8 mouse cellular contexts compared by ENCODE assay signal in genomic region chr1:60428932-60429331, GRCm38 (mm10). TPM values are rescaled to one million over a fixed set of nuclear protein-coding genes. Genes with fewer than 3 reads are reported as not detected.
DNase-seq lines count a peak whose midpoint lies in the region; ATAC-seq and TF ChIP-seq lines count a peak whose summit lies in the region.
"Had no signal": no experiment of that assay in that cellular context is flagged by ENCODE, and none has a peak within 500 bp of the region (broad histone marks: within the 10 kb centered on the region; RNA-seq: fewer than 3 reads in every experiment).

No protein-coding gene starts in this region.

- TF ChIP-seq EP300 in lung, postnatal 0 days (IDR thresholded peaks at IDR 0.05) = no peak

- H3K27me3 ChIP-seq in kidney, embryonic 16.5 days (ENCODE audit: insufficient read depth, low read length) = no peaks in the 10 kb centered on the region
- H3K27me3 ChIP-seq in G1E (ENCODE audit: insufficient read depth, low read length) = no peaks in the 10 kb centered on the region
- H3K27me3 ChIP-seq in lung, postnatal 0 days (replicated peaks; ENCODE audit: insufficient read depth, low read length) = no peaks in the 10 kb centered on the region
- H3K27me3 ChIP-seq in forebrain, embryonic 10.5 days (ENCODE audit: poor library complexity, severe bottlenecking) = no peaks in the 10 kb centered on the region

- no peak overlapping the region for H3K9ac ChIP-seq in kidney, embryonic 16.5 days (replicated peaks; ENCODE audit: low read length)
- no peak overlapping the region for H3K9ac ChIP-seq in lung, postnatal 0 days (replicated peaks; ENCODE audit: low read depth)

- no peak overlapping the region for H3K4me3 ChIP-seq in kidney, embryonic 16.5 days (ENCODE audit: low read length)
- no peak overlapping the region for H3K4me3 ChIP-seq in G1E (ENCODE audit: low read depth, low read length)
- no peak overlapping the region for H3K4me3 ChIP-seq in lung, postnatal 0 days (ENCODE audit: low read depth, low read length)
- no peak overlapping the region for H3K4me3 ChIP-seq in forebrain, embryonic 10.5 days

- peak; percentile 36 for DNase-seq in kidney, adult 9 months
- DNase-seq in G1E (ENCODE audit: low spot score) = peak; percentile 17
- peak; percentile 32 for DNase-seq in cerebellum, adult 8-10 months
- DNase-seq in lung, postnatal 0 days (ENCODE audit: low spot score) = peak; percentile 60
- peak; percentile 33 to 43 for DNase-seq in thymus, postnatal 36 days
- DNase-seq in forebrain, embryonic 10.5 days (ENCODE audit: extremely low spot score, low spot score) = no peak

- TF ChIP-seq CTCF in G1E (IDR thresholded peaks at IDR 0.05; ENCODE audit: low read depth, low read length) = peak; percentile 60; the same call in 1 of the 2 replicates
- TF ChIP-seq CTCF in lung, postnatal 0 days (IDR thresholded peaks at IDR 0.05) = peak; percentile 87

- WGBS in kidney, embryonic 16.5 days = 77% methylated on average over 2 of the region's 2 CpGs
- WGBS in lung, postnatal 0 days = 78% methylated on average over 2 of the region's 2 CpGs
- WGBS in forebrain, embryonic 10.5 days = 70% methylated on average over 2 of the region's 2 CpGs

- 0 out of 2 replicates have a peak, but pooled peaks cover 5% of the 10 kb centered on the region for H3K9me3 ChIP-seq in kidney, embryonic 16.5 days (ENCODE audit: low read length)
- no peaks in the 10 kb centered on the region for H3K9me3 ChIP-seq in G1E (replicated peaks)
- no peaks in the 10 kb centered on the region for H3K9me3 ChIP-seq in lung, postnatal 0 days (ENCODE audit: low read length)
- H3K9me3 ChIP-seq in forebrain, embryonic 10.5 days = no peaks in the 10 kb centered on the region; the same call in 1 of the 2 replicates

- no peak overlapping the region for H3K4me2 ChIP-seq in kidney, embryonic 16.5 days (replicated peaks; ENCODE audit: low read depth, low read length)
- no peak overlapping the region for H3K4me2 ChIP-seq in lung, postnatal 0 days (replicated peaks; ENCODE audit: low read depth, low read length)

- no peaks in the 10 kb centered on the region for H3K36me3 ChIP-seq in kidney, embryonic 16.5 days (ENCODE audit: insufficient read depth, low read length)
- no peaks in the 10 kb centered on the region for H3K36me3 ChIP-seq in G1E (replicated peaks)
- no peaks in the 10 kb centered on the region for H3K36me3 ChIP-seq in lung, postnatal 0 days (ENCODE audit: insufficient read depth, low read length)
- peaks cover 10% of the 10 kb centered on the region for H3K36me3 ChIP-seq in forebrain, embryonic 10.5 days (replicated peaks)

- no peak overlapping the region for H3K27ac ChIP-seq in kidney, embryonic 16.5 days (ENCODE audit: low read length)
- no peak overlapping the region for H3K27ac ChIP-seq in lung, postnatal 0 days (ENCODE audit: low read length)
- no peak overlapping the region for H3K27ac ChIP-seq in forebrain, embryonic 10.5 days
- H3K27ac ChIP-seq: macrophage had no signal

- H3K4me1 ChIP-seq in kidney, embryonic 16.5 days (ENCODE audit: insufficient read depth, low read length) = no peaks in the 10 kb centered on the region
- H3K4me1 ChIP-seq in G1E (ENCODE audit: insufficient read depth, low read depth, low read length) = peaks cover 5% of the 10 kb centered on the region; the same call in 1 of the 2 replicates
- H3K4me1 ChIP-seq in lung, postnatal 0 days (ENCODE audit: insufficient read depth, low read depth, low read length) = no peaks in the 10 kb centered on the region
- H3K4me1 ChIP-seq in forebrain, embryonic 10.5 days = peaks cover 12% of the 10 kb centered on the region

- no peak for ATAC-seq in kidney, embryonic 16.5 days (ENCODE audit: low FRiP score, low TSS enrichment)
- peak; percentile 22; the same call in 1 of the 2 replicates for ATAC-seq in G1E (ENCODE audit: extremely low read depth, insufficient number of reproducible peaks, low FRiP score, poor library complexity, severe bottlenecking)
- no peak; the same call in 1 of the 2 replicates for ATAC-seq in lung, postnatal 0 days

RNA-seq across cellular contexts. Expression of gene Abi2, which starts 19.5 kb away (rescaled TPM):
- 25.4 and 34.8 TPM in 2 replicates for polyA plus RNA-seq in kidney, embryonic 16.5 days (2015; fragmentation: Nextera tagmentation; extraction: Ambion mirVana)
- total RNA-seq in G1E (2014; fragmentation: Nextera tagmentation) (78.8 and 102 TPM in 2 replicates), G1E (2017) (26.4 and 34.0 TPM in 2 replicates)
- polyA plus RNA-seq in G1E (2012) = 32.1 and 44.2 TPM in 2 replicates
- polyA plus RNA-seq in lung, postnatal 0 days (2015; fragmentation: Nextera tagmentation; extraction: Ambion mirVana) = 8.9 and 9.7 TPM in 2 replicates
- polyA plus RNA-seq in forebrain, embryonic 10.5 days (2016; fragmentation: Nextera tagmentation; extraction: Ambion mirVana) = 50.6 and 54.5 TPM in 2 replicates
